8 mouse cellular contexts compared by ENCODE assay signal in genomic region chr14:58074621-58075432, GRCm38 (mm10). TPM values are rescaled to one million over a fixed set of nuclear protein-coding genes. Genes with fewer than 3 reads are reported as not detected.
DNase-seq lines count a peak whose midpoint lies in the region; ATAC-seq lines count a peak whose summit lies in the region.

No protein-coding gene starts in this region.

- peak overlapping the region; percentile 99 for H3K4me2 ChIP-seq in forebrain, embryonic 15.5 days (replicated peaks)
- H3K4me2 ChIP-seq in hindbrain, embryonic 12.5 days (replicated peaks), result peak overlapping the region; percentile 96

- peak overlapping the region; percentile 54 for H3K4me3 ChIP-seq in forebrain, embryonic 15.5 days
- H3K4me3 ChIP-seq in hindbrain, embryonic 12.5 days, result peak overlapping the region; percentile 57

- intact Hi-C loops in heart, postnatal 25 days (cut with DNase I), result loop anchor here (10.0 kb wide), 2 partner anchors 210 to 710 kb away; no protein-coding TSS in a partner anchor
- intact Hi-C loops in left cerebral cortex, postnatal 36 days (cut with DNase I), result loop anchor here (1.0 to 5.0 kb wide), 2 partner anchors 77 to 1127 kb away; partner anchors contain the start of gene Rcbtb1

- H3K9ac ChIP-seq in forebrain, embryonic 15.5 days (replicated peaks), result peak overlapping the region; percentile 58
- H3K9ac ChIP-seq in hindbrain, embryonic 12.5 days, result peak overlapping the region; percentile 73

- H3K27ac ChIP-seq in forebrain, embryonic 15.5 days (replicated peaks), result peak overlapping the region; percentile 42
- peak overlapping the region; percentile 88 for H3K27ac ChIP-seq in hindbrain, embryonic 12.5 days

- under 1% methylated on average over 61 of the region's 61 CpGs for WGBS in forebrain, embryonic 15.5 days
- under 1% methylated on average over 59 of the region's 61 CpGs for WGBS in hindbrain, embryonic 12.5 days

- ATAC-seq in cerebellum, adult (ENCODE audit: insufficient number of reproducible peaks, low FRiP score, low TSS enrichment), result peak; percentile 28; the same call in 1 of the 2 replicates
- ATAC-seq in forebrain, embryonic 15.5 days (replicated peaks), result peak; percentile 44
- peak; percentile 38 for ATAC-seq in hindbrain, embryonic 12.5 days (ENCODE audit: low FRiP score)
- ATAC-seq in activated CD4-positive, CD25-positive, alpha-beta regulatory T cell, adult 4 months, result no peak

- no peaks in the 10 kb centered on the region for H3K36me3 ChIP-seq in forebrain, embryonic 15.5 days
- H3K36me3 ChIP-seq in hindbrain, embryonic 12.5 days, result no peaks in the 10 kb centered on the region

- peak; percentile 90 for DNase-seq in heart, adult 11 months
- no peak for DNase-seq in heart, postnatal 25 days (ENCODE audit: low spot score)
- DNase-seq in left cerebral cortex, postnatal 36 days (ENCODE audit: low spot score in 2 of 2), result peak; percentile 72 to 85
- peak; percentile 26 for DNase-seq in naive thymus-derived CD4-positive, alpha-beta T cell, adult 2 months (ENCODE audit: low read depth)

- H3K9me3 ChIP-seq in forebrain, embryonic 15.5 days, result no peaks in the 10 kb centered on the region
- H3K9me3 ChIP-seq in hindbrain, embryonic 12.5 days (replicated peaks), result no peaks in the 10 kb centered on the region

- H3K27me3 ChIP-seq in forebrain, embryonic 15.5 days, result peaks cover 52% of the 10 kb centered on the region
- H3K27me3 ChIP-seq in hindbrain, embryonic 12.5 days, result peaks cover 74% of the 10 kb centered on the region

- H3K4me1 ChIP-seq in forebrain, embryonic 15.5 days, result peaks cover 63% of the 10 kb centered on the region
- H3K4me1 ChIP-seq in hindbrain, embryonic 12.5 days, result peaks cover 38% of the 10 kb centered on the region

RNA-seq across cellular contexts. Expression of gene Fgf9, which starts 4.5 kb away (rescaled TPM):
- 1 to 10 TPM; 7.3 to 7.5 TPM for total RNA-seq in heart, postnatal 25 days (2021)
- polyA plus RNA-seq in forebrain, embryonic 15.5 days (2015; fragmentation: Nextera tagmentation; extraction: Ambion mirVana), result 8.4 and 9.0 TPM in 2 replicates
- polyA plus RNA-seq in hindbrain, embryonic 12.5 days (2016; fragmentation: Nextera tagmentation; extraction: Ambion mirVana), result 10.3 and 12.6 TPM in 2 replicates
- 10 to 100 TPM; 20.3 to 23.4 TPM for total RNA-seq in left cerebral cortex, postnatal 36 days (2021)
- under 1 TPM in 1 of 2 experiments, not detected in 1; 0.29 TPM for polyA plus RNA-seq in activated CD4-positive, CD25-positive, alpha-beta regulatory T cell, adult 4 months (2017; shearing (Covaris generic))
